8 mouse cellular contexts compared by ENCODE assay signal in the genomic region with DNA sequence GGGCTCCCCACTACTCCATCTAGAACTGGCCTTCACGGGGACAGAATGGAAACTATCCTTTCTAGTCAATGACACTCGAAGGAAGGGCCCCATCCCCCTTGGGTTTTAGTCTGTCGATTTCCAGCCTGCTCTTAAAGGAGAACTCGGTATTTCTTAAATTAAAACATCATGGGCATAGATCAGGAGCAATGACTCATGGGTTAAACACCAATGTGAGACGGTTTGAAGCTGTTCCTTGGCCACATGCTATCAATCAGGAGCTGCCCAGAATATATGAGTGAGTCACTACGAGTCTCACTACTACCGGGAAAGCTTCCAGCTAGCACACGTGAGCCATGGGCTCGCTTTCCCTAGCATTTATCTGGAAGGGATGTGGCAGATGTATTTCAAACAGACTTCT.
A peak's percentile ranks its signal among the peaks of the same experiment; 100 is the strongest.
DNase-seq lines count a peak whose midpoint lies in the region; TF ChIP-seq lines count a peak whose summit lies in the region.

No protein-coding gene starts in this region.

- H3K4me1 ChIP-seq in forebrain, embryonic 10.5 days = no peaks in the 10 kb centered on the region; the same call in 1 of the 2 replicates

- 70% methylated on average over 9 of the region's 9 CpGs for WGBS in forebrain, embryonic 10.5 days

- H3K27ac ChIP-seq in left cerebral cortex, adult 2 months = peak overlapping the region; percentile 9
- no peak overlapping the region for H3K27ac ChIP-seq in forebrain, embryonic 10.5 days

- H3K36me3 ChIP-seq in forebrain, embryonic 10.5 days (replicated peaks) = no peaks in the 10 kb centered on the region

- no peaks in the 10 kb centered on the region for H3K27me3 ChIP-seq in forebrain, embryonic 10.5 days (ENCODE audit: poor library complexity, severe bottlenecking)

- intact Hi-C loops in left cerebral cortex, adult 2 months (cut with DNase I) = no loop called here

- peak; percentile 41 to 49 for DNase-seq in layer of hippocampus, adult 18-20 months (ENCODE audit: low spot score in 2 of 2)
- DNase-seq in layer of hippocampus, postnatal 10 days (ENCODE audit: low spot score in 2 of 2) = no peak
- DNase-seq in adrenal gland, postnatal 36 days = peak; percentile 72 to 76
- DNase-seq in gastrocnemius, postnatal 25 days = peak; percentile 23
- DNase-seq in left cerebral cortex, adult 2 months (ENCODE audit: extremely low spot score in 1 of 2, low spot score in 2 of 2) = peak; percentile 33 to 38
- DNase-seq in urinary bladder, postnatal 36 days (ENCODE audit: low spot score in 2 of 2) = peak; percentile 15 to 30
- DNase-seq in forebrain, embryonic 10.5 days (ENCODE audit: extremely low spot score, low spot score) = no peak
- DNase-seq in cerebellum, adult 9-11 months = no peak

- no peak overlapping the region for H3K4me3 ChIP-seq in left cerebral cortex, adult 2 months
- H3K4me3 ChIP-seq in forebrain, embryonic 10.5 days = no peak overlapping the region

- no peaks in the 10 kb centered on the region for H3K9me3 ChIP-seq in forebrain, embryonic 10.5 days

- TF ChIP-seq CTCF in left cerebral cortex, adult 2 months (IDR thresholded peaks at IDR 0.05) = no peak

Comparison
In these comparisons a context has a peak if more than half of its experiments do, and no peak if none do; other contexts are left out.
1. DNase-seq: peak in layer of hippocampus, adult 18-20 months (2 of 2), adrenal gland, postnatal 36 days (2 of 2), gastrocnemius, postnatal 25 days (single experiment), left cerebral cortex, adult 2 months (2 of 2) and urinary bladder, postnatal 36 days (2 of 2); none in layer of hippocampus, postnatal 10 days (0 of 2), forebrain, embryonic 10.5 days (single experiment) and cerebellum, adult 9-11 months (single experiment).